In the genomic region with DNA sequence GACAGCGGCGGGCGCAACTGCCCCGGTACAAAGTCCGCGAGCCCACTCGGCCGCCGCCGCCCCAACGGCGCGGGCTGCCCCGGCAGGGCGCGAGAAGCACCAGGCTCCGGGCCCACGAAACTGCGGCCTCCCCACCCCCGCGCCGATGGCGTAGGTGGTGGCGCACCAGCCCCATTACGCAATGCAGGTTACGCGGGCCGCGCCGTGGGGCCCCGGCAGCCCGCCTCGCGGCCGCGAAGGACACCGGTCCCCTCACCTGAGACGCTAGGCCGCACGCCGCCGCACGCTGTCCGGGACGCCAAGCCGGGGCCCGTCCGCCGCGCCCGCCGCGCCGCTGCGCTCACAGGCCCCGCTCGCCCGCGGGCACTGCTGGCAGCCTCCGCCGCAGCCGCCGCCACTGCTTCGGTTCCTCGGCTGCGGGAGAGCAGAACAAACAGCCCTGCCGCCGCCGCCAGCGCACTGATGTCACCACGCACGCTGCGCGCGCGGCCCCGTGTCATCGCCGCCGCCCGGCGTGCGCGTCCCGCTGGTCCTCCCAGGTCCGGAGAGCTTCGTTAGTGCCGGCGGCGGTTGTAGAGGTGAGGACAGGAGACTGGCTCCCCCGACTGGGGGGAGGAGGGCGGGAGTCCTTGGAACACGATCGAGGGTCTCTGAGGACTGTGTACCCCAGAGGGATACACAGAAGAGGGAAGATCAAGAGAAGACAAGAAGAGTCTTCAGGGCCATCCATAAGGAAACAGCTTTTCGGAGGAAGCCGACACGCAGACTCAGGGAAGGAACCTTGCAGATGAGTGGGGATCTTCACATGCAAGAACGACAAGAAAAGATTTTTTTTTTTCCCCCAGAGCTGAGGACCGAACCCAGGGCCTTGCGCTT, we compare ENCODE assay signal across 8 mouse cellular contexts. TPM values are rescaled to one million over a fixed set of nuclear protein-coding genes. Genes with fewer than 3 reads are reported as not detected.
DNase-seq lines count a peak whose midpoint lies in the region; ATAC-seq lines count a peak whose summit lies in the region.

A gene (minus strand): TSS at position 461 of the 876 bp plus-strand sequence.

- DNase-seq in adipocyte (ENCODE audit: low spot score), result peak; percentile 87
- peak; percentile 97 for DNase-seq in embryo, embryonic 10 days (ENCODE audit: low spot score)
- DNase-seq in gastrocnemius, postnatal 14 days, result peak; percentile 91
- peak; percentile 88 to 94 for DNase-seq in left cerebral cortex, postnatal 10 days (ENCODE audit: extremely low spot score in 1 of 2, low spot score in 2 of 2)
- DNase-seq in right cerebral cortex, postnatal 25 days, result peak; percentile 95
- DNase-seq in urinary bladder, postnatal 4 days (ENCODE audit: low spot score in 2 of 2), result peak; percentile 87 to 88

- intact Hi-C loops in gastrocnemius, postnatal 14 days (cut with DNase I; ENCODE audit: low total_unique reads), result no loop called here
- intact Hi-C loops in left cerebral cortex, postnatal 10 days (cut with DNase I), result loop anchor here (5.0 kb wide), 1 partner anchor 52 kb away; no protein-coding TSS in a partner anchor

- ATAC-seq in inflammation-experienced regulatory T-cells, adult 6 months, result peak; percentile 74
- ATAC-seq in megakaryocyte-erythroid progenitor cell, adult 5-6 weeks (replicated peaks; ENCODE audit: low FRiP score, low TSS enrichment, poor library complexity, severe bottlenecking), result peak; percentile 83

RNA-seq across cellular contexts. Expression of the gene that starts here (rescaled TPM):
- 10 to 100 TPM; 47.0 to 47.7 TPM for total RNA-seq in gastrocnemius, postnatal 14 days (2021)
- 10 to 100 TPM; 58.7 to 77.4 (median 72.6) TPM for polyA plus RNA-seq in inflammation-experienced regulatory T-cells, adult 6 months (2017; shearing (Covaris generic))
- 100 to 1,000 TPM; 115 to 123 TPM for total RNA-seq in left cerebral cortex, postnatal 10 days (2021)
- total RNA-seq in megakaryocyte-erythroid progenitor cell, adult 5-6 weeks (2014; fragmentation: Nextera tagmentation), result 167 and 178 TPM in 2 replicates
- 26.7 and 26.8 TPM in 2 replicates for total RNA-seq in megakaryocyte-erythroid progenitor cell, adult 5-6 weeks (2017)

Comparison
In these comparisons a context has a peak if more than half of its experiments do, and no peak if none do; other contexts are left out.
1. Peak in every context shown above with its lines: DNase-seq and ATAC-seq.